Mouse (Mus musculus): Measurements from ENCODE around the gene Rps12.
A peak's percentile ranks its signal among the peaks of the same experiment; 100 is the strongest.

The Rps12 gene

DNA sequence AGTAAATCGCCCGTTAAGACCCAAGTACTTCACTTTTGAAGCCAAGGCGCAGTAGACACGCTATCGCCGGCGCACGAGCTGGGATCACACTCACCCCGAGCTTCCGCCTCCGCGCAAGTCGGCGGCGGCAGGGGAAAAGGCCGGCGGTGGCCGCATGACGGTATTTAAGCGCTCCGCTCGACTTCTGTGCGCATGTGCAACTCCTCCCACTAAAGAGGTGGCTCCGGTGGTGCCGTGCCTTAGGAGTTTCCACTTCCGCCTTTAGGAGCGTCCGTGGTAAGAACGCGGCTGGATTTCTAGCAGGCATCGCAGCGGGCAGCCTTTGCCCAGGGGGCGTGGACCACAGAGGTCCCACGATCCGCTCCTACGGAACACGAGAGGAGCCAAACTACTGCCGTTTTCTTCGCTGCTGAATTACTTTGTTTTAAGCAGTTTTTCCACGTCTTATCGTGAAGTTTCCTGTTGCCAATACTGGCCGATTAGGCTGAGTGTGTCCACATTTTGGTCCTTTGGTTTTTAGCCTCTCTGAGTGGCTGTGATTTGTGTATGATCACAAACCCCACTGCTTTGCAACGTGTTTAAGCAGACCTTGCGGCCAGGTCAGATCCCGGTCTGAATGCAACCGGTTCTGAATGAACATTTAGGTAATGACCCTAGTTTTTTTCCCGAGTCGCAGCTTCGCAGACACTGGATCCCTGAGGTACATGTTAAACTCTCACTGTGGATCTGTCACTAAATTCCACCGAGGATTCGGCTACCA, at the start of gene Rps12:
TSS of gene Rps12 (minus strand) at position 214 of the 760 bp plus-strand sequence.
- DNase-seq (ENCODE audit: low spot score in 2 of 2): peak; percentile 97 to 99

DNA sequence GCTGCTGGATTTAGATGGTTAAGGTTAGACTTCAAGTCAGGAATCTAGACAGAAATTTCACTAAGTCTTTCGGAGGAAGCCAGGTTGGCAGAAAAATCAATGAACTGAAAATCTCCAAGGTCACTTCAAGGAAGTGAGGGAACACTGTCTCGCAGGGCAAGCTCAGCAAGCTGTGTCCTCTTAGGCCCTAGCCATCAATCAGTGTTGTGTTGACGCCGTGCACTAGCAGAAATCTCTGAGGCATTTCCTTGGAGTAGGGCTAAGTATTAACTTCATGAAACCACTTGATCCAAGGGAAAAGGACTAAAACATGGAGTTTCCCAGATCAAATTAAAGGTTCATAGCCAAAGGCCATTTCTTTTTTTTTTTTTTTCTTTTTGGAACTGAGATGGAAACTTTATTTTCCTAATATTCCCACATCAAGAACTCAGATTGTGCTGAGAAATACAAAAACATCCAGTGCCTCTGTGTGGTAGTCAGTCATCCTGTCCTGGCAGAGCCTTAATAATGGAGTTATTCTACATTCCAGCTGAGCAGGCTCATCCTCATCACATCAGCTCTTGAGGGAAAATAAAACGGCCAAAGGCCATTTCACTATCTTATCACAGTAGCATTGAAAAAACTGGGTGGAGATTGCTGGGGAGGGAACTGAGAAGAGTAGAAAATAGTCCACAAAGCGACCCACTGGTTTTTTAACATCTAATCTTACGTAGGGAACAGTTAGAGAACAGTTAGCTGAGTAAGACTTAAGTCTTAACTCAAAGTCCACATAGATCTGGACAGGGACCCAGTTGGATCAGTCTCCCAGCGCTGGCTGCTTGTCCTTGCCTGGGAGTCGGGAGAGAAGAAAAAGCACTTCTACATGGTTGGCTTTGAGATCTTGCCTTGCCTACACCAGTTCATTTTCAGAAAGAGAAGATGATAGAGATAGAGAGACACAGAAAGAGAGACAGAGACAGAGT, 49.2 kb upstream of the Rps12 start:
- DNase-seq (ENCODE audit: low spot score in 2 of 2): no peak

DNA sequence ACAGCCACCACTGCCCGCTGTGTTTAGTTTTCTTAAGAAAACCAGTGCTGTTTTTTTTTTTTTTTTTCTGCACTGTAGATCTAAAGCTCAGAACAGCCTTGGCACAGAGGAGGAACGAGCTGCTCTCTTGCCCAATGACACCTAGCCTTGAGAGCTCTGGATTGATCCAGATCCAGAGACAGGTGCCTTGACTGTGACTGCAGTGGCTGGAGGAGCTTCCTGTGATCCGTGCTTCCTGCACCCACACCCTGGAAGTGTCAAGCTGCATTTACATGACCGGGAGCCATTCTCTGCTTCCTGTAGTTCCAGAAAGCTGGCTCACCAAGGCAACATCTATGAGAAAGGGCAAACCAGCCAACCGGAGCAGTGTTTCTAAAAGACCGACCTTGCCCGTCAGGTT, 39.4 kb upstream of the Rps12 start:
- DNase-seq (ENCODE audit: low spot score in 2 of 2): no peak

DNA sequence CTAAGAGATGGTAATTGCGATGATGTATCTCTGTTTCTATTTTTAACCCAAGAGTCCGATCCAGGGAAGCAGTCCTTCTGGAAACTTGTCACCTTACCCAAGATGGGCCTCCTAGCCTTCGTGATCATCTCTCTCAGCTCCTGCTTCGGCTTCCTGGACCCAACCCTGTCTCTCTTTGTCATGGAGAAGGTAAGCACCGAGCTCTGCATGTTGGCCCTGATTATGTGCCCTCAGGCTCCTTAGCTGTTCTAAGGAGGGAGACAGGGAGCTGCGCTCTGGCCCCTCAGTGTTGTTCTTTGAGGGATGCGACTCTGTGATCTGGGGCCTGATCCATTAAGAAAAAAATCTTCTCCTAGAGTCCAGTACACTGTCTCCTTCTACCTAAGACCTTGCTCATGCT, 29.2 kb upstream of the Rps12 start:
- DNase-seq (ENCODE audit: low spot score in 2 of 2): no peak

DNA sequence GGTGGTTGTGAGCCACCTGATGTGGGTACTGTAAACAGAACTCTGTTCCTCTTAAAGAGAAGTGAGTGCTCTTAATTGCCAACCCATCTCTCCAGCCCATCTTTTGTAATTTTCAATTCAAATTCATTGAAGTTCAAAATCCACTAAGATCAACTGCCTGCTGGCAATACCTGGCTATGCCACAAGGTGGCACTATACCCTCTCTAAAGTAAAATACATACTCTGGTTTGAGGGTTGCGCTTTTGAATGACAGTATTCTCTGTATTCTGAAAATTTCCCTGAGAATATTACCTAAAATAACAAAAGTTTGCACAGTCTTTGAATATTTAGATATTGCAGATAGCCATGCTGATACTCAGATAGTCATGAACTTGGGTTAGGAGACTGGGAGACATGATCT, 28.1 kb upstream of the Rps12 start:
- peak in 1 of 2 experiments; percentile 77 for DNase-seq (ENCODE audit: low spot score in 2 of 2)

DNA sequence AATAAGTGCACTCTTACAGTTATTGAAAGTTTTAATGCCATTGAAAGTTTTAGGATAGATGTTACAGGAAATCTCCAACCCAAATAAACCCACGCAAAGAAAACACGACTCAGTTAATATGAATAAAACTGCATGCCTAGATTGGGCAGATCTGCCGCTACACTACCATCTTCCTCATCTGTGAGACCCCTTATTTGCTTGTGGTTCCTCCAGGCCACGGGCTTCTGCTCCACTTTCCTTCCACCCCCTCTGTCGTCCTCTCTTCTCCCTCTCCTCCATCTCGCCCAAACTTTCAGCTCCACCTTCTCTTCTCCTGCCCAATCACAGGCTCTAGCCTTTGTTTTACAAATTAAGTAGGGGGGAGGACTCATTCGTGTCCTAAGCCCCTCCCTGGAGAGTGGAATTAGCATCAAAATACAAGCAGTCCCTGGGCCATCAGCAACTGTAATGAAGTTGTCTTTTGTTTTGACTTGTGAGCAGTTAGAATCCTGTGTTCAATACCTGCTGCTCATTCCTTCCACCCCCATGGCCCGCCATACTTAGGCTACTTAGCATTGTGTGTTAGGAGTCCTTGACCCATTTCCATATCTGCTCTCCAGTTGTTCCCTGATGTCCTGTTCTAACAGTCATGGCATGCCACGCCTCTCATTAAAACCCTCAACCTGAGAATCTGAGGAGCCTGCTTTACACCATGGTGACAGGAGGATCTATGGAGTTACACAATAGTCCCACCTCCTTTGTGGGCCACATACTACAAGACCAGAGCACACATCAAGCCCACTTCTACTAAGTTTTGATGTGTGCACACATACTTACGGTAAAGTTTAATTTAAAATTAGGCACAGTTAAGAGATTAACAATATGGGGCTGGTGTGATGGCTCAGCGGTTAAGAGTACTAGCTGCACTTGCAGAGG, 26.0 kb upstream of the Rps12 start:
- no peak for DNase-seq (ENCODE audit: low spot score in 2 of 2)

DNA sequence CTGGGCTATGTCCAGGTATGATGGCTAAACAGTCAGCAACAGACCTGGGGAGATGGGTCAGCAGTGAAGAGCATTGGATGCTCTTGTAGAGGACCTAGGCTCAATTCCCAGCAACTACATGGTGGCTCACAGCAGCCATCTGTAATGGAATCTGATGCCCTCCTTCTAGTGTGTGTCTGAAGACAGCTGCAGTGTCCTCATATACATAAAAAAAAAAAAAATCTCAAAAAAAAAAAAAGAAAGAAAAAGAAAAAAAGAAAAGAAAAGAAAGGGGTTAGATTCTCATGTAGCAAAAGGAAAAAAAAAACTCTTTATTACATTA, 25.3 kb upstream of the Rps12 start:
- DNase-seq (ENCODE audit: low spot score in 2 of 2): no peak

DNA sequence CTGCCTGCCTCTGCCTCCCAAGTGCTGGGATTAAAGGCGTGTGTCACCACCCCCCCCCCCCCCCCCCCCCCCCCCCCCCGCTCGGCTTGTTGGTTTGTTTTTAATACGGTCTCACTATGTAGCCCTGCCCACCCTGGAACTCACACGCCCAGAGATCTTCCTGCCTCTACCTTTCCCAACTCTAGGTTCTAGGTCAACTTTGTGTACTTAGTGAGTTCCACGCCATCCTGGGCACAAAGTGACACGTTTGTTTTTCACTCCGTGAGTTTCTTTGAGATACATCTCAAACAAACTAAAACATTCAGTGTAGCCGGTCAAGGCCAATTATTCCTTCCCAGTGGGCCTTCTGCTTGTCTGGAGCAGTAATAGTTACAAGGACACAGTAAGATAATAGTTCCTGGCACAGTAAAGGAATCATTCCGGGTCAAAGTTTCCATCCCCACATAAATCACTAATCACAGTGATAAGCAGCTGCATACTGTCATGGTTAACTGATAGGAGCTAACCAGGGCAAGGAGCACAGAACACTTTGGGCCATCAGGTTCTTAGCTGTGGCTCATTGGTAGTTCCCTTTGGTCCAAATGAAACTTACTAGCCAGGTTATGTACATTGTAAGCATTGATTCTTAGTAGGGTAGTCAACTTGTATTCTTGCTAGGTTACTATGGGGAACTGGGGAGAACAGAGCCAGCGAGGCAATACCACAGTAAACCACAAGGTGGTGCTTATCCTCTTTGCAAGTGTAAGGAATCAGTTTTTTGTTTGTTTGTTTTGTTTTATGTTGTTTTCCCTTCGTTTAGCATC, 24.8 kb upstream of the Rps12 start:
- peak in 1 of 2 experiments; percentile 76 for DNase-seq (ENCODE audit: low spot score in 2 of 2)

DNA sequence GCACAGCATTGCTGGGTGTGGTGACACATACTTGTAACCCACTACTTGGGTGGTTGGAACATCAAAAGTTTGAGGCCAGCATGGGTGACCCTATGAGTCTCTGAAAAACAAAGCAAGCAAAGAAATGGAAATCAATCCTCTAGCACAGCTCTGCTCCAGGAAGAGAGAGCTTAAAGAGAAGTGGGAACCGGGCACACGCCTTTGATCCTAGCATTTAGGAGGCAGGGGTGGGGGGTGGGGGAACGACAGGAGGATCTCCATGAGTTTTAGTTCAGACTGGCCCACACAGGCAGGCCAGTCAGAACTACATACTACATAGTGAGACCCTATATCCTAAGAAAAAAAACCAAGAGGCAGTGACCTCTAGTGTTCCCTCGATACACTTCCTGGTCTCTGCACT, 19.1 kb upstream of the Rps12 start:
- DNase-seq (ENCODE audit: low spot score in 2 of 2): no peak

DNA sequence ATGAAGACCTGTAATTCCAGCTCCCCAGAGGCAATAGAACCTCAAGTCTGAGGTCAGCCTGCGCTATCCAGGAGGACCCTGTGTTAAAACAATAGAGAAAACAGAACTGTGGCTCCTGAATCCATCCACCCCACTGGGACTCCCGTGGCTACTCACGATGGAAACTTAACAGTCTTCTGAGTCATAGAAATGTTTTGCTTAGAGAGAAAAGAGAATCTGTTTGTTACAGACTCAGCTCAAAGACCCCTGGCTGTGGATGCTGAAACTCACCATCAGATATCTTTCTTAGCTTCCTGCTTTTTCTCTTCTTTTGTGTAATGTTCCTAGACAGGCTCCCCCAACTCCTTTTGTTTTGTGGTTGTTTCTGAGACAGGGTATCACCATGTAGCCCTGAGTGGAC, 17.6 kb upstream of the Rps12 start:
- DNase-seq (ENCODE audit: low spot score in 2 of 2): no peak

DNA sequence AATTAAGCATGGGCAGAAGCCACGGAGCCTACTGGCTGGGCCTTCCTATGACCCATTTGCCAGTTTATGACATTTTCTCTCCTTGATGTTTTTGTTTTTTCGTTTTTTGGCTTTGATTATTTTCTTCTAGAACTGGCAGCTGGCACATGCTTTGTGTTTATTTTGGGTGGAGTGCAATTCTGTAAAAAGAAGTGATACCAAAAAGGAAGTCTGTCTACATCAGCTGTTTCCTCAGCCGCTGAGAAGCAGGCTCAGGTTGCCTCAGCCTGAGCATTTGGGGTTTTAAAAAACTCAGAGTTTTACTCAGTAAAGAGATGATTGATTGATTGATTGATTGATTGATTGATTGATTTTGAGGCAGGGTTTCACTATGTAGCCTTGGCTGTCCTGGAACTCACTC, 15.8 kb upstream of the Rps12 start:
- no peak for DNase-seq (ENCODE audit: low spot score in 2 of 2)

DNA sequence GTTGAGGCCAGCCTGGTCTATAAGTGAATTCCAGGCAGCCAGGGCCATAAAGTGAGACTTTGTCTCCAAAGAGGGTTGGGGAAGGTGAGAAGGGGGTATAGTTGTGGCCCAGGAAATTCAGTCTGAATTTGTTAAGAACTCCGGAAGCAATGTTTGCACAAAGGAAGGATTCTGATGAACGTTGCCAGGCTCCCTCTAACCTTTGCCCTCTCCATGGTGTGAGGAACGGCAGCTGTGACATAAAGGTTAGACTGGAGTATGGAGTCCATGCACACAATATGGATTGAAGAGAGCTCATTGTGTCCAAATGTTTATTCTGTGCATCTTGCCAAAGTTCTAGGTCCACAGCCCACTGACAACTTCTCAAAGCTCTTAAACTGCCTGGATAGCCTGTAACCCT, 12.9 kb upstream of the Rps12 start:
- no peak for DNase-seq (ENCODE audit: low spot score in 2 of 2)

DNA sequence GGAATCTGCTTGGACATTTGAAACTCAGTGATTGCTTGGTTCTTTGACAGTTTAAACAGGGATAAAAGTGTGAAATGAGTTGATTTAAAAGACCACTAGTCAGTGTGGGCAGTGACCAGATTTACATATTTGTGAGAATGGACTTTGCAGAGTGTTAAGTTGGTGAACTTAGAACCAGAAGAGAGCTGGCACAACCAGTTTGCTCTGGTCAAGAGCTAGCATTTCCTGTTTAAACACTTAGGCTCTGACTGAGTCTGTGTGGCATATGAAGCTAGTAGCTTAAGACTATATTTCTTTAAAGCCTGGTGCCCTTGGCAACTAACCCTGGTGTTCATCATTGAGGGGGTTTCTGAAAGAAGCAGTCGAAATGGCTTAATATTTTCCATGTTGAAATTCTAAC, 11.1 kb upstream of the Rps12 start:
- DNase-seq (ENCODE audit: low spot score in 2 of 2): no peak

DNA sequence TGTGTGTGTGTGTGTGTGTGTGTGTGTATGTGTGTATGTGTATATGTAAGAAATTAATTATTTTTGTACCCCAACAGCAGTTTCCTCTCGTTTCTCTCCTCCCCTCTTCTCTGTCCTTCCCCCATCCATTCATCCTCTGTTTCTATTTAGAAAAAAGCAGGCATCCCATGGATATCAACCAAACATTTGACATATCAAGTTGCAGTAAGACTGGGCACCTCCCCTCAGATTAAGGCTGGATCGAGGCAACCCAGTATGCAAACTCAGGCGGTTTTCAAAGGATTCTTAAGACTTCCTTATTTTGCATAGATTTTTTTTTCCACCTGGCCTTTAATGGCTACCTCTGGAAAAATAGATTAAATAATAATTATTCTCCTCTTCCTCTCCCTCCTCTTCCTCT, 10.5 kb upstream of the Rps12 start:
- DNase-seq (ENCODE audit: low spot score in 2 of 2): no peak

DNA sequence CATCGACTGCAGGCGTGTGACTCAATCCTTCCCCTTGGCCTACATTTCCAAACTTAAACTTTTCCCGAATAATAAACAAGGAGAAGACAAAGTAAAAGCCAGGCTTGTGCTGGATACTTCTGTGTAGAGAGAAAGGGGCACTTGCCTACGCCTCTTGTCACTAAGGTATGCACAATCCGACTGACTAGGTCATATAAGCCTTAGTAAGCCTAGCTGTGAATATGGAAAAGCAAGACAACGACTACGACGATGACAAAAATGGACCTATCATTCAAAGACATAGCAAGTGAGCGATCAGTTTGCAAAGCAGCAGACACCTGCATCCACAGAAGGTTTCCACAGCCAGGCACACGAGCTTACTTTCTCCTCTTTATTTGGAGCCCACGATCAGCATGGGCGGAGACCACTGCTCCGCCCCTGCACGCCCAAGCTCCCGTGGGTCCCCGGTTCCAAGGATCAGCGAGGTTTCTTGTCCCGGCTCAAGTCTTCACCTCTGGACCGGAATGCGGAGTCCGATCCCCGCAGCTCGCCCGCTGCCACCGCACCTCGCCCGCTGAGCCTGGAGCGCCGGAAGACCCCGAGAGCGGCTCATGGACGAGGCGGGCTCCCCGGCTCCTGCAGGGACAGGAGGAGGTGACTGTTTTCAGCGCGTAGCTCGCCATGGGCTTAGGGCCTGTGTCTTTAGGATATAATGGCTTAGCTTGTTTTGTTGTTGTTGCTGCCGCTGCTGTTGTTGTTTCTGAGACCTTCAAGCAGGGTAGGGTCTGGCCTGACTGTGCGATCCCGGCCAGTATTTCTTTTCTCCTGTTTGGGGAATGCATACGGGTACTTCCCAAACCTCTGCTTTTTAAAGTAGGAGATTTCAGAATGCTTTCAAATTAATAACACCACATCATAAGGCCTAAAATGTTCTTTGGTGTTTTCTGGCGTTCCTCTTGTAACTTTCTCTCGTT, 9.8 kb upstream of the Rps12 start, which contains the start of gene Slc18b1:
TSS of gene Slc18b1 (plus strand) at position 436 of the 953 bp plus-strand sequence.
- DNase-seq (ENCODE audit: low spot score in 2 of 2): peak in 1 of 2 experiments; percentile 30

DNA sequence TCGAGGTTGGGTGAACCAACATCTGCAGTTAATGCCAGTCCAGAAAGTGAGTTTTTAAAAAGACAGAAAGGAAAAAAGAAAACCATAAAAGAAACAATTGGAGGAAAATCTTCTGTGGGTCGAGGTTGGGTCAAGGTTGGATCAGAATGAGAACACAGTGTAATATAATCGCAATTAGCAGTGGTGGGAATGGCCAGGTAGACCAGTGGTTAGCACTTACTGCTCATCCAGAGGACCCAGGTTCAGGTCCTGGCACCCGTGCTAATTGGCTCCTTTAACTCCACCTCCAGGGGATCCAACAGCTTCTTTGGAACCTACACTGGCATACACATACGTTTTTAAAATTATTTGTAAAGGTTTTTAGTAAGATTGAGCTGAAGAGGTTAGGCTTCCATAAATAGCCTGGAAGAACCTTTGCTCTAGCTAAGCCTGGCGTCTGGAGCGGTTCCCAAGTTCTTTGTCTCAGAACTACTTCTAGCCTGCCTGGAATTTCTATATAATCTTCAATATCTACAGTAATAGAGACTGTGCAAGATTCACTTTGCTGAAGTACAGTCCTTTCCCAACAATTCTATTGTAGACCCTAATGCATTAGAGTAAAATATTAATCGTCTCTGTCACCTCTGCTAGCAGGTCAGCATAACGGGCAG, 8.9 kb upstream of the Rps12 start:
- no peak for DNase-seq (ENCODE audit: low spot score in 2 of 2)

DNA sequence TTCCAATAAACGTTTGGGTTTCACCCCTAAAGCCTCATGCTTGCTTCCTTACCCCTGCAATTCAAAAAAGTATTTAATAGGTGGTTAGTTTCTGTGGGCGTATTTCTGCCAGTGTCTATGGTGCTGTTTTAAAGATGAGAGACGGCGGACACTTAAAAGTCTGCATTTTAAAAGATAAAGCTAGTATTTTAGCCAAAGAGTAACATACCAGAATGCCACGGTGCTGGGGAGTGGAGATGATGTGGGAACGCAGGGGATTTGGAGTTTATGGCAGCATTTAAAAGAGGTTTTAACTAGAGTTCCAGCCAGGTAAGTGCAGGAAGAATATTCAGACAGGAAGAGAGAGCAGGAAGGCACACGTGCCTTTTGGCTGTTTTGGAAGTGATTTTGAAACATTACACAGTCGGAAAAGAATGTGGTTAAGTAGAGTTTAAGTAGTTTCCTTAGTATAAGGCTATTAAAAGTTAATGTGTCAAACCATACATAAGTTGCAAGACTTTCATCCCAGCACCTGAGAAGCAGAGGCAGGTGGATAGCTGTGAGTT, 1.1 kb upstream of the Rps12 start:
- DNase-seq (ENCODE audit: low spot score in 2 of 2): no peak

DNA sequence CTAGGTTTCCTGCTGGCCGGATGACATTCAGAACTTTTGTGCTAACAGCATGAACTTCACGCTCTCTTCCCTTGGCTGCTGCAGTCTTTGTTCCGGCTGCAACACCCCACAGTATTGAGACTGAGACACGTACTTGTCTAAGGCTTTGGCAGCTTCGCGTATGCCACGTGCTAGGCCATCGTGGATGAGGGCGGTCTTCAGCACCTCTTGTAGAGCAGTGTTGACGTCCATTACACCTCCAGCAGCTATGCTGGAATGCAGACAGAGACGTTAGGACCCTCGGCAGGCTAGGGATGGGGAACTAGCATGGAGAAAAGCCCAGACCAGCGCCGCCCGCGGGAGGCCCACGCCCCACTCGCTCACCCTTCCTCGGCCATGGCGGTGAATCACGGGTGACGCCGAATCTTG, 440 bp downstream of the Rps12 start:
- peak in 1 of 2 experiments; percentile 22 for DNase-seq (ENCODE audit: low spot score in 2 of 2)

DNA sequence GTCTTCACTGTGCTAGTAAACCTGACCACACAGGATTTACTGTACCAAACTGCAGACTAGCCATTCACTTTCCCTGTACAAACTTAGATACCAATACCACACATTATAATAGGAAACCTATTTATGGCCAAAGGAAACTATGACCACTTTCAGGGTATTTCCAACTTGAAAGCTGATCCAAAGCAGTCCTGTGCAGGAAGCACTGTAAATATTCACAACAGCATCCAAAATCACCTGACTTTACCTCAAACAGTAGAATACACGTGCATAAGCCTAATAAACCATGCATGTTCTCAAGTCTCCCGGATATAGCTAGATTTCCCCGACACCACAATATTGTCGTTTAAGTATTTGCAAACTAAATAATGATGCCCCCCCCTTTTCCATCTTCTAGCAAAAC, 1.0 kb downstream of the Rps12 start:
- DNase-seq (ENCODE audit: low spot score in 2 of 2): no peak

All from left cerebral cortex, adult 9 months (tissue).